Mouse (Mus musculus) granulocyte monocyte progenitor cell, adult 5-6 weeks (primary cell): ENCODE measurements around the gene Msl1. TPM values are rescaled to one million over a fixed set of nuclear protein-coding genes. Genes with fewer than 3 reads are reported as not detected.

Source experiments
- ATAC-seq: replicated peaks from 2 replicates; pipeline ENCODE4 v1.8.0; 2016; ENCODE audit warnings: mild to moderate bottlenecking, moderate TSS enrichment, inconsistent platforms; ENCODE audit not compliant: poor library complexity, severe bottlenecking
- total RNA-seq, 2 experiments: library from RNA; stranded (forward) in 1 of 2; stranded (reverse) in 1 of 2; fragments of 200-712, 200-1000 nt in 1 of 2; fragments of >200 nt in 1 of 2; fragmentation: Nextera tagmentation in 1 of 2; gene quantifications; 2 replicates each; pipeline ENCODE4 v1.2.3; 2014 to 2017

Gene Msl1
- total RNA-seq, 2 experiments from 2014 or later = 59.8 to 72.7 TPM

GRCm38 (mm10) chr11:98835725-98836124, 40.4 kb downstream of the Msl1 start:
- ATAC-seq = no peak

GRCm38 (mm10) chr11:98836128-98836527, 40.8 kb downstream of the Msl1 start:
- no peak for ATAC-seq

- ATAC-seq = peak; percentile 93
Observed at GRCm38 (mm10) chr11:98836651-98837141, 41.4 kb downstream of the Msl1 start, which contains the start of gene Rapgefl1. Rapgefl1 (plus strand) TSS chr11:98836785.

GRCm38 (mm10) chr11:98837231-98837704, 42.0 kb downstream of the Msl1 start:
- ATAC-seq = 0 out of 2 replicates have a peak, but pooled peaks have one; percentile 10

- no peak for ATAC-seq
Observed at GRCm38 (mm10) chr11:98837917-98838316, 42.6 kb downstream of the Msl1 start.

- ATAC-seq = no peak
Observed at GRCm38 (mm10) chr11:98838512-98838911, 43.2 kb downstream of the Msl1 start.

- no peak for ATAC-seq
Observed at GRCm38 (mm10) chr11:98839402-98839801, 44.1 kb downstream of the Msl1 start.

GRCm38 (mm10) chr11:98839897-98840296, 44.6 kb downstream of the Msl1 start:
- ATAC-seq = no peak

GRCm38 (mm10) chr11:98846016-98846415, 50.7 kb downstream of the Msl1 start:
- no peak for ATAC-seq

GRCm38 (mm10) chr11:98846865-98847604, 51.7 kb downstream of the Msl1 start:
- no peak for ATAC-seq

GRCm38 (mm10) chr11:98849196-98849894, 54.0 kb downstream of the Msl1 start:
- peak; percentile 21; the same call in 1 of the 2 replicates for ATAC-seq

GRCm38 (mm10) chr11:98850100-98851093, 55.1 kb downstream of the Msl1 start:
- peak; percentile 81 for ATAC-seq

GRCm38 (mm10) chr11:98854116-98854515, 58.8 kb downstream of the Msl1 start:
- no peak for ATAC-seq

GRCm38 (mm10) chr11:98854659-98855058, 59.3 kb downstream of the Msl1 start:
- ATAC-seq = no peak

Other genes with a start within 250 kb of the Msl1 start
- gene Ikzf3, start 249.5 kb upstream of the Msl1 start, total RNA-seq (2014; fragmentation: Nextera tagmentation) = 0.15 TPM in 1 of 2 replicates, not detected in the other
- gene Ikzf3, start 249.5 kb upstream of the Msl1 start, total RNA-seq (2017) = not detected in 2 replicates
- 1.6 TPM in 1 of 2 replicates, not detected in the other for gene Zpbp2, start 244.4 kb upstream of the Msl1 start, total RNA-seq (2014; fragmentation: Nextera tagmentation)
- not detected in 2 replicates for gene Zpbp2, start 244.4 kb upstream of the Msl1 start, total RNA-seq (2017)
- 5.9 and 7.3 TPM in 2 replicates for gene Ormdl3, start 208.1 kb upstream of the Msl1 start, total RNA-seq (2014; fragmentation: Nextera tagmentation)
- 7.7 and 8.6 TPM in 2 replicates for gene Ormdl3, start 208.1 kb upstream of the Msl1 start, total RNA-seq (2017)
- gene Lrrc3c, start 197.2 kb upstream of the Msl1 start, total RNA-seq (2014; fragmentation: Nextera tagmentation) = not detected in 2 replicates
- not detected in 2 replicates for gene Lrrc3c, start 197.2 kb upstream of the Msl1 start, total RNA-seq (2017)
- 1.6 and 1.8 TPM in 2 replicates for gene Gm12355, start 169.9 kb upstream of the Msl1 start, total RNA-seq (2014; fragmentation: Nextera tagmentation)
- gene Gm12355, start 169.9 kb upstream of the Msl1 start, total RNA-seq (2017) = 4.8 and 9.5 TPM in 2 replicates
- gene Gsdma3, start 169.2 kb upstream of the Msl1 start, total RNA-seq (2014; fragmentation: Nextera tagmentation) = not detected in 2 replicates
- gene Gsdma3, start 169.2 kb upstream of the Msl1 start, total RNA-seq (2017) = not detected in 2 replicates
- gene Gsdma2, start 148.8 kb upstream of the Msl1 start, total RNA-seq (2014; fragmentation: Nextera tagmentation) = not detected in 2 replicates
- gene Gsdma2, start 148.8 kb upstream of the Msl1 start, total RNA-seq (2017) = not detected in 2 replicates
- not detected in 2 replicates for gene Gsdma, start 131.2 kb upstream of the Msl1 start, total RNA-seq (2014; fragmentation: Nextera tagmentation)
- gene Gsdma, start 131.2 kb upstream of the Msl1 start, total RNA-seq (2017) = not detected in 2 replicates
- 77.3 and 81.3 TPM in 2 replicates for gene Psmd3, start 113.0 kb upstream of the Msl1 start, total RNA-seq (2014; fragmentation: Nextera tagmentation)
- gene Psmd3, start 113.0 kb upstream of the Msl1 start, total RNA-seq (2017) = 67.4 and 90.0 TPM in 2 replicates
- not detected in 2 replicates for gene Csf3, start 94.3 kb upstream of the Msl1 start, total RNA-seq (2014; fragmentation: Nextera tagmentation)
- not detected in 2 replicates for gene Csf3, start 94.3 kb upstream of the Msl1 start, total RNA-seq (2017)
- gene Med24, start 66.1 kb upstream of the Msl1 start, total RNA-seq (2014; fragmentation: Nextera tagmentation) = 57.3 and 68.2 TPM in 2 replicates
- gene Med24, start 66.1 kb upstream of the Msl1 start, total RNA-seq (2017) = 37.6 and 42.6 TPM in 2 replicates
- 39.3 and 39.5 TPM in 2 replicates for gene Thra, start 54.9 kb upstream of the Msl1 start, total RNA-seq (2014; fragmentation: Nextera tagmentation)
- gene Thra, start 54.9 kb upstream of the Msl1 start, total RNA-seq (2017) = 23.0 and 24.2 TPM in 2 replicates
- gene Nr1d1, start 20.2 kb upstream of the Msl1 start, total RNA-seq (2014; fragmentation: Nextera tagmentation) = 2.3 and 2.8 TPM in 2 replicates
- 1.2 TPM in 1 of 2 replicates, not detected in the other for gene Nr1d1, start 20.2 kb upstream of the Msl1 start, total RNA-seq (2017)
- 46.1 and 46.7 TPM in 2 replicates for gene Casc3, start 9.4 kb downstream of the Msl1 start, total RNA-seq (2014; fragmentation: Nextera tagmentation)
- 13.6 and 31.8 TPM in 2 replicates for gene Casc3, start 9.4 kb downstream of the Msl1 start, total RNA-seq (2017)
- gene Rapgefl1, start 41.3 kb downstream of the Msl1 start, total RNA-seq (2014; fragmentation: Nextera tagmentation) = 2.0 TPM in 1 of 2 replicates, not detected in the other
- 0.30 TPM in 1 of 2 replicates, not detected in the other for gene Rapgefl1, start 41.3 kb downstream of the Msl1 start, total RNA-seq (2017)
- 8.6 and 11.4 TPM in 2 replicates for gene Wipf2, start 68.1 kb downstream of the Msl1 start, total RNA-seq (2014; fragmentation: Nextera tagmentation)
- gene Wipf2, start 68.1 kb downstream of the Msl1 start, total RNA-seq (2017) = 2.7 and 2.8 TPM in 2 replicates
- 47.8 and 58.8 TPM in 2 replicates for gene Cdc6, start 112.3 kb downstream of the Msl1 start, total RNA-seq (2014; fragmentation: Nextera tagmentation)
- 30.3 and 43.5 TPM in 2 replicates for gene Cdc6, start 112.3 kb downstream of the Msl1 start, total RNA-seq (2017)
- 3.8 and 8.8 TPM in 2 replicates for gene Rara, start 132.3 kb downstream of the Msl1 start, total RNA-seq (2014; fragmentation: Nextera tagmentation)
- 1.9 and 3.1 TPM in 2 replicates for gene Rara, start 132.3 kb downstream of the Msl1 start, total RNA-seq (2017)
- not detected in 2 replicates for gene Gjd3, start 187.5 kb downstream of the Msl1 start, total RNA-seq (2014; fragmentation: Nextera tagmentation)
- gene Gjd3, start 187.5 kb downstream of the Msl1 start, total RNA-seq (2017) = 1.8 TPM in 1 of 2 replicates, not detected in the other
- 216 and 220 TPM in 2 replicates for gene Top2a, start 228.7 kb downstream of the Msl1 start, total RNA-seq (2014; fragmentation: Nextera tagmentation)
- gene Top2a, start 228.7 kb downstream of the Msl1 start, total RNA-seq (2017) = 674 and 681 TPM in 2 replicates
- 236 and 288 TPM in 2 replicates for gene Igfbp4, start 245.7 kb downstream of the Msl1 start, total RNA-seq (2014; fragmentation: Nextera tagmentation)
- gene Igfbp4, start 245.7 kb downstream of the Msl1 start, total RNA-seq (2017) = 279 and 410 TPM in 2 replicates